Mouse (Mus musculus): ENCODE data around the gene Hist2h2aa1. TPM values are rescaled to one million over a fixed set of nuclear protein-coding genes. Genes with fewer than 3 reads are reported as not detected.
A peak's percentile ranks its signal among the peaks of the same experiment; 100 is the strongest.
"Not testable (repeated sequence)": the region's sequence is repeated elsewhere in the genome, so short reads cannot be mapped to it uniquely, and the experiment has no call there.

Hist2h2aa1 gene
- polyA plus RNA-seq (2014; fragmentation: Nextera tagmentation; extraction: Ambion mirVana) = 13.0 and 15.7 TPM in 2 replicates

DNA sequence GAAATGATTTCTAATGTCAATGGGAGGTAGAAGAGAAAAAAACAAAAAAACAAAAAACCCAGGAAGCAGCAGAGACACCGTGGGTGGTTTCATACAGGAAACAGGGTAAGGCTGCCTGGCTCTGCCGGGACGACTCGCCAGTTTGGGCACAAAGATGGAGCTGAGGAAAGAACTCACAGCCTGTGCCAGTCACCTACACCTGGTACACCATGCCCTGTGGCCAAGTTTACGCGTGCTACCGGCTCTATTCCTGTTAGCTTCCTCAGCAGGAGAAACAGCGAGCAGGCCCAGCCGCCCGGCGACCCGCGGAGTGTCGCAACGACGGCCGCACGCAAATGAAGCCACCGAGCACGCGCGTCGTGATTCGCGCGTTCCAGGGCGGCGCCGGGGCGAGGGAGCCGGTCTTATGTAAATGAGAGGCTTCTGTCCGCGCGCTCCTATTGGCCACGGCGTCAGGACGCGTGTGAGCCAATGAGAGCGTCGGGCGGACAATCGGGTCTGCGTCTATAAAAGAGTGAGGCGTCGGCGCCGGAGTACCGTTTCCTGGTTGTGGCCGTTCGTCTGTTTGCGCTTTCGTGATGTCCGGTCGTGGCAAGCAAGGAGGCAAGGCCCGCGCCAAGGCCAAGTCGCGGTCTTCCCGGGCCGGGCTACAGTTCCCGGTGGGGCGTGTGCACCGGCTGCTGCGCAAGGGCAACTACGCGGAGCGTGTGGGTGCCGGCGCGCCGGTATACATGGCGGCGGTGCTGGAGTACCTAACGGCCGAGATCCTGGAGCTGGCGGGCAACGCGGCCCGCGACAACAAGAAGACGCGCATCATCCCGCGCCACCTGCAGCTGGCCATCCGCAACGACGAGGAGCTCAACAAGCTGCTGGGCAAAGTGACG is at the start of gene Hist2h2aa1:
Gene Hist2h2aa1 (plus strand): TSS at position 495 of the 884 bp plus-strand sequence.
- WGBS = 1% methylated on average over 18 of the region's 88 CpGs
- H3K27me3 ChIP-seq (ENCODE audit: insufficient read depth, low read length); H3K9me3 ChIP-seq (ENCODE audit: low read depth, low read length); H3K36me3 ChIP-seq (ENCODE audit: insufficient read depth); H3K4me1 ChIP-seq (ENCODE audit: insufficient read depth): not testable (repeated sequence)
- Histone ChIP-seq H3K4me2 (peak within 1 kb of the TSS; percentile 70), H3K9ac (peak within 1 kb of the TSS; percentile 67), H3K27ac (ENCODE audit: low read depth) (peak within 1 kb of the TSS; percentile 98), H3K4me3 (ENCODE audit: low read depth, low read length) (peak within 1 kb of the TSS; percentile 42)
- DNase-seq = peak; percentile 80
- ATAC-seq (ENCODE audit: insufficient read depth) = peak; percentile 82

DNA sequence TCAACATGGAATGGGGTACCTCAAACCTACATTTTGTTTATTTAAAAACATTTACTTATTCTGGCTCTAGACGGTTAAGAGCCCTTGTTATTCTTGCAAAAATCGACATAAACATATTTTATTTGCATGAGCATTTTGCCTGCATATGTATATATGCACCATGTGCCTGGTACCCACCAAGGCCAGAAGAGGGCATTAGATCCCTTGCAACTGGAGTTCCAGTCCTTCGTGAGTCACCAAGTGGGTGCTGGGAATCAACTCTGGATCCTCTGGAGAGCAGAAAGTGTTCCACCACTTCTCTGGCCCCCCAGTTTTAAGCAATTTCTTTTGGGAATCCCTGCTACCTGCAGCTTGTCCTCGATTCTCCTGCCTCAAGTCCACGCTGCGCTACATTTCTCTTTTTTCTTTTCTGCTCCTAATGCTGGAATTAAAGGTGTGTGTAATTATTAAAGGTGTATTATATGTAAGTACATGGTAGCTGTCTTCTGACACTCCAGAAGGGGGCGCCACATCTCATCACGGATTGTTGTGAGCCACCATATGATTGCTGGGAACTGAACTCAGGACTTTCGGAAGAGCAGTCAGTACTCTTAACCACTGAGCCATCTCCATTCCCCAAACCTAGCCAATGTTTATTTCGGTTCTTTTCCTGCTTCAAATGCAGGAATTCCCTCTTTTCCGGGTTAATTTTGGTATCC is 49.5 kb upstream of the Hist2h2aa1 start:
- Histone ChIP-seq H3K4me2 (peak overlapping the region; percentile 98; the same call in 1 of the 2 replicates), H3K27me3 (ENCODE audit: insufficient read depth, low read length) (no peaks in the 10 kb centered on the region), H3K4me1 (ENCODE audit: insufficient read depth) (peaks cover 10% of the 10 kb centered on the region; the same call in 1 of the 2 replicates), H3K27ac (ENCODE audit: low read depth) (no peak overlapping the region), H3K4me3 (ENCODE audit: low read depth, low read length) (no peak overlapping the region), H3K9ac (no peak overlapping the region), H3K36me3 (ENCODE audit: insufficient read depth) (0 out of 2 replicates have a peak, but pooled peaks cover 4% of the 10 kb centered on the region), H3K9me3 (ENCODE audit: low read depth, low read length) (no peaks in the 10 kb centered on the region)
- 87% methylated on average over 11 of the region's 11 CpGs for WGBS
- ATAC-seq (ENCODE audit: insufficient read depth) (no peak), DNase-seq (no peak)
- TF ChIP-seq CTCF (IDR thresholded peaks at IDR 0.05; ENCODE audit: low read depth) = peak; percentile 35; the same call in 1 of the 2 replicates

DNA sequence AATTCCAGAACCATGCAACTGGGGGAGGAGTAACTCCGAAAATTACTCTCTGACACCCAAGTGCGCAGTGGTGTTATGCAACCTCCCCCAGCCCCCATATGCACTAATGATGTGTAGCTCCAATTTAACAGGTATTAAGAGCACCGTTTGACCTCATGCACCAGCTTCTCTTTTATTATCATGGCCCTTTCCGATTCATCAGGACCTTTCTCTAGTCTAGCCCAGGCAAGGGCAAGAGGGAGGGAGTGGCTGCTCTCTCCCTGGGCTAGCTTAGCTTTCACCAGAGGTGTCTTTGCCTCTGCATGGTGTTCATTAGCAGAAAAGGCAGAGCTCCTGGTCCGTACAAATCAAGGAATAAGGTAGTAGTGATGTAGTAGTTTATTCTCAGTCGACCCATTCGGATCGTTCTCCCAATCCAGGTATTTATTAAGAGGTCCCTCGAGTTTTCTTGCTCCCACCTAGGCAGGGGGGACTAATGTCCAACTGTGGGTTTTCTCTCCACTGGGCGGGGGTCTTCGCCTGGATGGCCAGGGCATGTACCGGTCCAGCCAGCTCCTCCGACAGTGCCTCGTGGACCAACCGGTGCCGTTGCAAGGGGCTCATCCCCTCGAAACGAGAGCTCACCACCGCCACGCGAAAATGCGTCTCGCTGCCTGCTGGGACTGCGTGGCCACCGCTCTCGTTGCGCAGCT is 48.7 kb upstream of the Hist2h2aa1 start:
- no peaks in the 10 kb centered on the region for H3K27me3 ChIP-seq (ENCODE audit: insufficient read depth, low read length)
- peaks cover 10% of the 10 kb centered on the region; the same call in 1 of the 2 replicates for H3K4me1 ChIP-seq (ENCODE audit: insufficient read depth)
- 20% methylated on average over 27 of the region's 27 CpGs for WGBS
- peak overlapping the region; percentile 89 for H3K9ac ChIP-seq
- DNase-seq = no peak
- peak overlapping the region; percentile 97 for H3K27ac ChIP-seq (ENCODE audit: low read depth)
- ATAC-seq (ENCODE audit: insufficient read depth) = no peak; the same call in 1 of the 2 replicates
- H3K36me3 ChIP-seq (ENCODE audit: insufficient read depth) = 0 out of 2 replicates have a peak, but pooled peaks cover 4% of the 10 kb centered on the region
- TF ChIP-seq CTCF (IDR thresholded peaks at IDR 0.05; ENCODE audit: low read depth) = no peak
- H3K4me2 ChIP-seq = peak overlapping the region; percentile 98
- no peaks in the 10 kb centered on the region for H3K9me3 ChIP-seq (ENCODE audit: low read depth, low read length)
- peak overlapping the region; percentile 67 for H3K4me3 ChIP-seq (ENCODE audit: low read depth, low read length)

DNA sequence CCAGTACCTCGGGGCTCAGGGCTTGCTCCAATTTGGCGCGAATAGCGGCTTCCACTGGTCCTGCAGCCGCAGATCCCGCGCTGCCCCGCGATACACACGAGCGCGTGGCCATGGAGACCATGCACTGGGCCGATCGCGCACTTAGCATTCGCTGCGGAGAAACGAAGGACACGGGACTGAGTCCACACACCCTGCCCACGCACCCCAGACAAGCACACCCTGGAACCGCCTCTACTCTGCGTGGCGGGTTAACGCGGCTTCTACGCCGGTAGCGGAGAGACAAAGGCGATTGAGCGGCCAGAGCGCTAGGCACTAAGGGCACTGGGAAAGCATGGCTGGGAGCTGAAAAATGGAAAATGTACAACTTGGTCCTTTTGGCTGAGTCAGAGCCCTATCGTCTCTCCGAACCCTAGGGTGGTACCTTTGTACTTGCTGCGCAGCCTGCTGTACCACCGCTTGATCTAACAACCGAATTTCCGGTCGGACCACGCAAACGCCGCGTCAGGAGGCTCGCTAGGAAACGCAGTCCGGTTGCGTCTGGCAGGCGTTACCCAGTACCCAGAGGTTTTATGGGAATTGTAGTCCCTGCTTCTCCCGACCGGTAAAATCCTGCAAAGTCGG is 48.1 kb upstream of the Hist2h2aa1 start:
- Histone ChIP-seq H3K4me3 (ENCODE audit: low read depth, low read length) (peak overlapping the region; percentile 67), H3K9me3 (ENCODE audit: low read depth, low read length) (no peaks in the 10 kb centered on the region), H3K4me2 (peak overlapping the region; percentile 98), H3K4me1 (ENCODE audit: insufficient read depth) (peaks cover 10% of the 10 kb centered on the region; the same call in 1 of the 2 replicates), H3K9ac (peak overlapping the region; percentile 89), H3K36me3 (ENCODE audit: insufficient read depth) (0 out of 2 replicates have a peak, but pooled peaks cover 4% of the 10 kb centered on the region), H3K27ac (ENCODE audit: low read depth) (peak overlapping the region; percentile 97), H3K27me3 (ENCODE audit: insufficient read depth, low read length) (no peaks in the 10 kb centered on the region)
- peak; percentile 94 for ATAC-seq (ENCODE audit: insufficient read depth)
- WGBS = under 1% methylated on average over 50 of the region's 50 CpGs
- peak; percentile 28 for TF ChIP-seq CTCF (IDR thresholded peaks at IDR 0.05; ENCODE audit: low read depth)
- DNase-seq = peak; percentile 96

DNA sequence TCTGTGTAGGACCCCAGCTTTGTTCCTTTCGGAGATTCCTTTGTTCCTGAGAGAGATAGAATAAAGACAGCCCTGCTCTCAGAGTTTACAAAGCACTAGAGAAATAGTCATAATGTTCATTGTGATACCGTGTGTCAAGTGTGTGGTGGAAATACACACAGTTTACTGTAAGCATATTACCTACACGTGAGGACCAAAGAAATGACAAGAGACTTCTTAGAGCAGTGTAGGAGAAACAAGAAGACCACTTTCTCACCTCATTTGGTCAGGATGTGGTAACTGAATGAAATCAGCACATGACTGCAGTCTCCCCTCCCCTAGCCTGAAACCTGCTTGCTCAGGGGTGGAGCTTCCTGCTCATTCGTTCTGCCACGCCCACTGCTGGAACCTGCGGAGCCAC is 47.1 kb upstream of the Hist2h2aa1 start:
- no peak for TF ChIP-seq CTCF (IDR thresholded peaks at IDR 0.05; ENCODE audit: low read depth)
- DNase-seq = no peak
- ATAC-seq (ENCODE audit: insufficient read depth) = peak; percentile 9; the same call in 1 of the 2 replicates
- H3K27me3 ChIP-seq (ENCODE audit: insufficient read depth, low read length) = no peaks in the 10 kb centered on the region
- peak overlapping the region; percentile 27 for H3K9ac ChIP-seq
- 0 out of 2 replicates have a peak, but pooled peaks cover 4% of the 10 kb centered on the region for H3K36me3 ChIP-seq (ENCODE audit: insufficient read depth)
- peak overlapping the region; percentile 67 for H3K4me3 ChIP-seq (ENCODE audit: low read depth, low read length)
- H3K4me2 ChIP-seq = peak overlapping the region; percentile 98
- peaks cover 10% of the 10 kb centered on the region; the same call in 1 of the 2 replicates for H3K4me1 ChIP-seq (ENCODE audit: insufficient read depth)
- no peaks in the 10 kb centered on the region for H3K9me3 ChIP-seq (ENCODE audit: low read depth, low read length)
- 3% methylated on average over 6 of the region's 6 CpGs for WGBS
- 0 out of 2 replicates have a peak overlapping the region, but pooled peaks have one; percentile 33 for H3K27ac ChIP-seq (ENCODE audit: low read depth)

DNA sequence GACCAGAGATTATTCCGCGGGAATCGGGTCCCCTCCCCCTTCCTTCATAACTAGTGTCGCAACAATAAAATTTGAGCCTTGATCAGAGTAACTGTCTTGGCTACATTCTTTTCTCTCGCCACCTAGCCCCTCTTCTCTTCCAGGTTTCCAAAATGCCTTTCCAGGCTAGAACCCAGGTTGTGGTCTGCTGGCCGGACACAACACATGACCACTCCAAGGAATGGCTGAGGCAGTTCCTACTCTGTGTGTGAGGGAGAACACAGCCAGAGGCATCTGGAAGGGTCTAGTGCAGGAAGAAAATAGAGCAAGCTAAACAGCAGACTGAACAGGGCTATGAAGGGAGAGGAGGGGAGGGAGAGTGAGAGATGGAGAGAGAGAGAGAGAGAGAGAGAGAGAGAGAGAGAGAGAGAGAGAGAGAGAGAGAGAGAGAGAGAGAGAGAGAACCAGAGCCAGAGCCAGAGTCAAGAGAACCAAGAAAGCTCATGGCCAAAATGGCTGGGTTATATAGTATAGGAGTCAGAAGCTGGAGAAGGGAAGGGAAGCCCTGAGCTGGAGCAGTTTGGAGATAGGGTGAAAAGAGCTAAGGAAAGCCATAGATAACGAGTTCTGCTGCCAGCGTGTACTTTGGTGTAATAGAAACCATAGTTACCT is 46.6 kb upstream of the Hist2h2aa1 start:
- not testable (repeated sequence) for H3K9me3 ChIP-seq (ENCODE audit: low read depth, low read length); H3K27me3 ChIP-seq (ENCODE audit: insufficient read depth, low read length); H3K4me1 ChIP-seq (ENCODE audit: insufficient read depth); H3K27ac ChIP-seq (ENCODE audit: low read depth); H3K4me3 ChIP-seq (ENCODE audit: low read depth, low read length); H3K36me3 ChIP-seq (ENCODE audit: insufficient read depth); H3K9ac ChIP-seq; DNase-seq; ATAC-seq (ENCODE audit: insufficient read depth)
- peak overlapping the region; percentile 98 for H3K4me2 ChIP-seq
- WGBS = 26% methylated on average over 6 of the region's 8 CpGs

Data from lung, embryonic 14.5 days (tissue).